Mouse (Mus musculus) stomach, embryonic 14.5 days (tissue): ENCODE data around the gene Nav2. TPM values are rescaled to one million over a fixed set of nuclear protein-coding genes. Genes with fewer than 3 reads are reported as not detected.
A peak's percentile ranks its signal among the peaks of the same experiment; 100 is the strongest.

ENCODE experiments used
- ATAC-seq: fragments of 200-750 bp; cut with Nextera tagmentation; 2 replicates; pipeline ENCODE4 v1.8.0; 2017; ENCODE audit warnings: low read depth, moderate TSS enrichment; ENCODE audit not compliant: insufficient number of reproducible peaks, insufficient read depth, low FRiP score
- H3K27ac ChIP-seq: fragments of 300-500 bp; sonication (generic); 2 replicates; pipeline ENCODE4 v1.5.1; 2014; ENCODE audit warnings: mild to moderate bottlenecking, low read length, moderate library complexity, mixed read lengths
- H3K27me3 ChIP-seq: fragments of 300-500 bp; sonication (generic); 2 replicates; pipeline ENCODE4 v1.6.1; 2014; ENCODE audit warnings: low read length, control low read depth, mixed read lengths; ENCODE audit not compliant: control insufficient read depth, insufficient read depth
- H3K36me3 ChIP-seq: fragments of 300-500 bp; sonication (generic); 2 replicates; pipeline ENCODE4 v1.6.1; 2014; ENCODE audit warnings: mild to moderate bottlenecking, control low read depth, low read length, moderate library complexity, mixed read lengths; ENCODE audit not compliant: control insufficient read depth, insufficient read depth
- H3K4me1 ChIP-seq: fragments of 300-500 bp; sonication (generic); 2 replicates; pipeline ENCODE4 v1.6.1; 2014; ENCODE audit warnings: low read length, control low read depth, mixed read lengths; ENCODE audit not compliant: control insufficient read depth, insufficient read depth
- H3K4me2 ChIP-seq: fragments of 300-500 bp; sonication (generic); replicated peaks from 2 replicates; pipeline ENCODE4 v1.6.1; 2014; ENCODE audit warnings: low read depth, low read length, control low read depth
- H3K4me3 ChIP-seq: fragments of 300-500 bp; sonication (generic); 2 replicates; pipeline ENCODE4 v1.5.1; 2014; ENCODE audit warnings: low read depth, low read length, control low read depth
- H3K9ac ChIP-seq: fragments of 300-500 bp; sonication (generic); replicated peaks from 2 replicates; pipeline ENCODE4 v1.6.1; 2014; ENCODE audit warnings: low read depth, mild to moderate bottlenecking, control low read depth, low read length, moderate library complexity, mixed read lengths
- H3K9me3 ChIP-seq: fragments of 300-500 bp; sonication (generic); 2 replicates; pipeline ENCODE4 v1.6.1; 2016; ENCODE audit warnings: low read depth, low read length, control low read depth; ENCODE audit not compliant: control insufficient read depth
- WGBS: fragments of 180-500 bp; shearing (Covaris S2); extraction: QIAGEN DNeasy Blood & Tissue Kit; methylation state at CpG from one replicate; pipeline ENCODE4 v1.1.7; 2014; 5-methylcytosine and 5-hydroxymethylcytosine counted together
- polyA plus RNA-seq: library from polyadenylated mRNA; unstranded; fragments of >200 nt; fragmentation: Nextera tagmentation; extraction: Ambion mirVana; gene quantifications from 2 replicates; pipeline ENCODE4 v1.2.1, GENCODE M21; 2014

Gene Nav2
- polyA plus RNA-seq, 1 experiment from 2014 or later: 41.1 TPM

GRCm38 (mm10) chr7:49544775-49545705 is 636.5 kb downstream of the Nav2 start:
- Histone ChIP-seq H3K4me3 (no peak overlapping the region), H3K27me3 (no peaks in the 10 kb centered on the region), H3K9ac (no peak overlapping the region), H3K4me2 (no peak overlapping the region), H3K27ac (peak overlapping the region; percentile 33; the same call in 1 of the 2 replicates), H3K4me1 (0 out of 2 replicates have a peak, but pooled peaks cover 11% of the 10 kb centered on the region), H3K36me3 (peaks cover 17% of the 10 kb centered on the region), H3K9me3 (no peaks in the 10 kb centered on the region)
- 35% methylated on average over 11 of the region's 11 CpGs for WGBS
- peak; percentile 68 for ATAC-seq

DNA sequence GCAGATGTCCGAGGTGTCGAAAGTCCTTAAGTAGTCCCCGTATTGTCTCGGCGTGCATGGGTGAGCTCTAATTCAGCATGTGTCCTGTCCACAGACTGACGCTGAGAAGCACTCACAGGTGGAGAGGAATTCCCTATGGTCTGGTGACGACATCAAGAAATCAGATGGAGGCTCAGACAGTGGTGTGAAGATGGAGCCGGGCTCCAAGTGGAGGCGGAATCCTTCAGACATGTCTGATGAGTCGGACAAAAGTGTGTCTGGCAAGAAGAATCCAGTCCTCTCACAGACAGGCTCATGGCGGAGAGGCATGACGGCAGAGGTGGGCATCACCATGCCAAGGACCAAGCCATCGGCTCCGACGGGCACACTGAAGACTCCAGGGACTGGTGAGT is 637.2 kb downstream of the Nav2 start:
- no peak overlapping the region for H3K4me3 ChIP-seq
- peaks cover 14% of the 10 kb centered on the region for H3K36me3 ChIP-seq
- WGBS: 83% methylated on average over 15 of the region's 15 CpGs
- no peak overlapping the region for H3K4me2 ChIP-seq
- H3K9ac ChIP-seq: no peak overlapping the region
- H3K27me3 ChIP-seq: no peaks in the 10 kb centered on the region
- no peak for ATAC-seq
- H3K4me1 ChIP-seq: 0 out of 2 replicates have a peak, but pooled peaks cover 11% of the 10 kb centered on the region
- H3K9me3 ChIP-seq: no peaks in the 10 kb centered on the region
- H3K27ac ChIP-seq: no peak overlapping the region

DNA sequence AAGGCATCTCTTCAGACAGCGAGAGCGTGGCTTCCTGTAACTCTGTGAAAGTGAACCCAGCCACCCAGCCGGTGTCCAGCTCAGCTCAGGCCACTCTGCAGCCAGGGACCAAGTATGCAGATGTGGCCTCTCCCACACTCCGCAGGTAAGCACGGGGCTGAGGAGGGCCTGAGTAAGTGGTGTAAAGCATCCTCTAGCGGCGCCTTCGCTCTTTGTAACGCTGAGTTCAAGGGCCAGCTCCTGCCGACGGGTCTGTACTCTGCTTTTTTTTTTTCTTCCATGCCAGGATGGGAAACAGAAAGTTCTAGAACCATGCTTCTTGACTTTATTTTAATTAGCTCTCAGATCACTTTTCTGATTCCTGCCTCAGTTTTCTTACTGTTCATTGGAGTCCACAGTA is 639.9 kb downstream of the Nav2 start:
- H3K4me1 ChIP-seq: 0 out of 2 replicates have a peak, but pooled peaks cover 11% of the 10 kb centered on the region
- H3K9ac ChIP-seq: no peak overlapping the region
- no peak overlapping the region for H3K27ac ChIP-seq
- H3K4me3 ChIP-seq: no peak overlapping the region
- H3K27me3 ChIP-seq: no peaks in the 10 kb centered on the region
- ATAC-seq: no peak
- no peak overlapping the region for H3K4me2 ChIP-seq
- 84% methylated on average over 11 of the region's 11 CpGs for WGBS
- no peaks in the 10 kb centered on the region for H3K9me3 ChIP-seq
- peaks cover 21% of the 10 kb centered on the region for H3K36me3 ChIP-seq

GRCm38 (mm10) chr7:49553236-49553981 is 644.9 kb downstream of the Nav2 start:
- peak overlapping the region; percentile 56; the same call in 1 of the 2 replicates for H3K27ac ChIP-seq
- H3K4me3 ChIP-seq: no peak overlapping the region
- peaks cover 3% of the 10 kb centered on the region; the same call in 1 of the 2 replicates for H3K4me1 ChIP-seq
- peak; percentile 31; the same call in 1 of the 2 replicates for ATAC-seq
- H3K36me3 ChIP-seq: peaks cover 12% of the 10 kb centered on the region
- WGBS: 30% methylated on average over 11 of the region's 11 CpGs
- H3K9ac ChIP-seq: no peak overlapping the region
- no peaks in the 10 kb centered on the region for H3K9me3 ChIP-seq
- H3K27me3 ChIP-seq: no peaks in the 10 kb centered on the region
- H3K4me2 ChIP-seq: no peak overlapping the region

DNA sequence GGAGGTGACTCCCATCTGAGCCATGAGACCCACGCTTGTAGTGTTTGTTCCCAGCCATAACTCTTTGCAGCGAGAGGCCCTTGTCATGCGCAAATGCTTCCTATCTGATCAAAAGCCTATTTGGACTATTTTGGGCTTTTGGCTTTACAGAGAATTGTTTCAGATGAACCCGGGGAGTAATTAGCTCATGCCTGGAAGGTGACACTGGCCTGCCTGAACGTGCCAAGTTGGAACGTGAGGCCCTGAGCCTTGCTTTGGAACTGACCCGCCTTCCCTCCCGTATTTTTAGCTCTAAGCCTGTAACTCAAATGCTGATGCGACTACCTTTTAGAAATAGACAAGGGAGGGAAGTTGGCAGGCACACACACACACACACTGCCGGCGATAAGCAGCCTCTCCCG is 649.7 kb downstream of the Nav2 start:
- Histone ChIP-seq H3K4me3 (no peak overlapping the region), H3K9ac (no peak overlapping the region), H3K36me3 (peaks cover 5% of the 10 kb centered on the region; the same call in 1 of the 2 replicates), H3K9me3 (no peaks in the 10 kb centered on the region), H3K4me1 (peaks cover 11% of the 10 kb centered on the region; the same call in 1 of the 2 replicates), H3K27me3 (no peaks in the 10 kb centered on the region), H3K27ac (peak overlapping the region; percentile 39; the same call in 1 of the 2 replicates), H3K4me2 (no peak overlapping the region)
- no peak for ATAC-seq
- 77% methylated on average over 12 of the region's 12 CpGs for WGBS

DNA sequence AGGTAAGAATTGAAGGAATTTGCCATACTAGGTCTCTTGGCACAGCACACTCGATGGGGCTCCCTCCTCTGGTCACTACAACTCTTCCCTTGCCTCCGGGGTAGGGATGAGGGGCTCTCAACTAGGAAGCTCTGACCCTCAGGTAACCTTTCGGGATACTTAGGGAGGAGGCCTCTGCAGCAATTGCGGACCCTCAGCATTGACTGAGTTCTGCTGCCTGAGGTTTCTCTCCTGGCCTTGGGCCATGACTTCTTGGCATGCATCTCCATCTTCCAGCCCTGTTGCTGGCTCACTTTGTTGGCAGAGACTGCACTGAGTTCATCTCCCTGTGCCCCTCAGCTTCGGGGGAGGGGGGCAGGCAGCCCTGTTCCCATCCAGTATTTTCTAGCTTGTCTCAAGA is 650.4 kb downstream of the Nav2 start:
- 60% methylated on average over 5 of the region's 5 CpGs for WGBS
- Histone ChIP-seq H3K4me2 (no peak overlapping the region), H3K27ac (peak overlapping the region; percentile 48; the same call in 1 of the 2 replicates), H3K4me1 (peaks cover 11% of the 10 kb centered on the region; the same call in 1 of the 2 replicates), H3K9me3 (no peaks in the 10 kb centered on the region), H3K27me3 (no peaks in the 10 kb centered on the region), H3K9ac (no peak overlapping the region), H3K36me3 (peaks cover 10% of the 10 kb centered on the region), H3K4me3 (no peak overlapping the region)
- peak; percentile 56; the same call in 1 of the 2 replicates for ATAC-seq

DNA sequence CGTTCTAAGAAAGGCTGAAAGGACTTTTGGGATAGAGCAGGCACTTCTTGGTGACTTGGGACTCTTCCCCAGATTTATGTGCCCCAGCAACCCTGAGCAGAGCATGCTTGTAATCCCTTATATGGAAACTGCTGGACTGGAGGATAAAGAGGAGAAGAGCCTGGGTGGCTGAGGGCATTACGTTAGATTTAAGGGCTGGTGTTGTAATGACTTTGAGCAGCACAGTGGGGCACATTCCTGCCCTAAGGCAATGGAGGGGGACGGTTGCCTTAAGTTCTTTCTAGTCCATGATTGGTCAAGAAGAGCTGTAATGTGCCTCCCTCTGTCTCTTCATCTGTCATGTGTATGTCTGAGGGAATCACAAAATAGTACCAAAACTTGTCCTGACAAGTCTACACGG is 651.5 kb downstream of the Nav2 start:
- Histone ChIP-seq H3K27me3 (no peaks in the 10 kb centered on the region), H3K27ac (no peak overlapping the region), H3K9ac (no peak overlapping the region), H3K36me3 (peaks cover 19% of the 10 kb centered on the region), H3K9me3 (no peaks in the 10 kb centered on the region), H3K4me2 (no peak overlapping the region), H3K4me3 (no peak overlapping the region), H3K4me1 (peaks cover 11% of the 10 kb centered on the region; the same call in 1 of the 2 replicates)
- 71% methylated on average over 4 of the region's 4 CpGs for WGBS
- no peak for ATAC-seq

GRCm38 (mm10) chr7:49562404-49562803 is 653.9 kb downstream of the Nav2 start:
- Histone ChIP-seq H3K36me3 (peaks cover 31% of the 10 kb centered on the region), H3K27ac (no peak overlapping the region), H3K9ac (no peak overlapping the region), H3K27me3 (no peaks in the 10 kb centered on the region), H3K4me2 (no peak overlapping the region), H3K9me3 (no peaks in the 10 kb centered on the region), H3K4me1 (peaks cover 9% of the 10 kb centered on the region; the same call in 1 of the 2 replicates), H3K4me3 (no peak overlapping the region)
- no peak for ATAC-seq
- WGBS: 82% methylated on average over 4 of the region's 4 CpGs
